Mouse (Mus musculus) cerebellum, adult 18-20 months (tissue): ENCODE measurements around the gene Washc1.
"Not testable (repeated sequence)": the region's sequence is repeated elsewhere in the genome, so short reads cannot be mapped to it uniquely, and the experiment has no call there.

Experiments
- DNase-seq, 2 experiments: peaks; one replicate each; pipeline ENCODE4 v3.0.0; 2021

The Washc1 gene

DNA sequence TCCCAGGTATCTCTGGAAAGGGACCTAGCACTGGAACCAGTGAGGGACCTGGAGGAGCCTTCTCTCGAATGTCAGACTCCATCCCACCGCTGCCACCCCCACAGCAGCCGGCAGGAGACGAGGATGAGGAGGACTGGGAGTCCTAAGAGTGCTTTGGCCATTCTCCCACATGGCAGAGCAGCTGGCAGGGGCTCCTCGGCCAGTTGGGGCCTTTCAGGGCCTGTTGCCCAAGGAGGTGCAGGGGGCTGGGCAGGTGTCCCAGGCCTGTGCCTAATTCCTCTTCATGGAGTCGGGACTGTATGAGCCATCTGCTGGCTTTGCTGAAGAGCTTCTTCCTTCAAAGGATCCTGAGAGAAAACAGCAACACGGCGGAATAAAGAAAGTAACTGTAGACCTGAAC lies 7.6 kb downstream of the Washc1 start:
- DNase-seq = peak; percentile 35 to 37

DNA sequence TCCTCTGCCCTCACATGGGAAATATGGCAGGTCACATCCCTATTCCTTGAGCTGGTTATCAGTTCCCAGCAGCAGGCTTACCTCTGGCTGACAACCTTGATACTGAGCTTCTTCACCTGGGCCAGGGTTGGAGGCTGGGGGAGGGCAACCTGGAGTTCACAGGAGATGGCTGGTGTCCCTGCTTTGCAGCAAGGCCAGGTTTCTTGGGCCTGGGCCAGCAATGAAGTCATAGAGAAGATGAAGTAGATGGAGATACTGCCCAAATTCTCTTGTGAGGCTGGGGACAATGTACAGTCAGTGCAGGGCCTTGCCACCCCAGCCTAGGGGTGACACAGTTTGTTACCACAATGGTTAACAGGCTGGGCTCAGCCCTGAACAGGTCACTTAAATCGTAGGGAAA lies 9.4 kb downstream of the Washc1 start:
- DNase-seq = peak; percentile 48 to 53

DNA sequence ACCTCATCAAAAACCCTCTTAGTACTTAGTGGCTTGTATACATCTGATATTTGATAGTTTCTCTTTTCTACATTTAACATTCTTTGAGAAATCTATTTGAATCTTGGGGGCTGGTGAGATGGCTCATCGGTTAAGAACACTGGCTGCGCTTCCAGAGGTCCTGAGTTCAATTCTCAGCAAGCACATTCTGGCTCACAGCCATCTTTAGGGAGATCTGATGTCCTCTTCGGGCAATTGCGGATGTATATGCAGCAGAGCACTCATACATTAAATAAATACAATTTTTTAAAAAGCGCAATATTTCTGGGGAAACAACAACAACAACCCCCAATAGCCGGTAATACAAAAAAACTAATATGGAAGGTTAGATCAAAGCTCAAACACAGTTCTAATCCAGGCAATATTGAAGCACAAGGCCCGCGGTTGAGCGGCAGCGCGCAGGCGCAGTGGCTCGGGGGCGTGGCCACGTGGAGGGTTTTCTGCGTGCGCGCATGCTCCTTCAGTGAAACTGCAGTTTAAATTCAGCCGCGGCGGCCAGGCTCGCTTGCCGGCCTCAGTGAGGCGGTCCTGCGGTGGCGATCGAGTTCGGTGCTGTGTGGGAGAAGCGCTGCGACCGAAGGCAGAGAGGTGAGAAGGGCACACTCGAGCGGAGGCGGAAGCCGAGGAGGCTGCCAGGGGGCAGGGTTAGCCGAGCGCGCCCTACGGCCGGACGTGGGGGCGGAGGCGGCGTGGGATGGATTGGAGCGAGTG lies 11.9 kb downstream of the Washc1 start, which contains the start of gene Ddx11:
TSS of gene Ddx11 (plus strand) at position 455 of the 750 bp plus-strand sequence.
- peak; percentile 92 to 97 for DNase-seq

DNA sequence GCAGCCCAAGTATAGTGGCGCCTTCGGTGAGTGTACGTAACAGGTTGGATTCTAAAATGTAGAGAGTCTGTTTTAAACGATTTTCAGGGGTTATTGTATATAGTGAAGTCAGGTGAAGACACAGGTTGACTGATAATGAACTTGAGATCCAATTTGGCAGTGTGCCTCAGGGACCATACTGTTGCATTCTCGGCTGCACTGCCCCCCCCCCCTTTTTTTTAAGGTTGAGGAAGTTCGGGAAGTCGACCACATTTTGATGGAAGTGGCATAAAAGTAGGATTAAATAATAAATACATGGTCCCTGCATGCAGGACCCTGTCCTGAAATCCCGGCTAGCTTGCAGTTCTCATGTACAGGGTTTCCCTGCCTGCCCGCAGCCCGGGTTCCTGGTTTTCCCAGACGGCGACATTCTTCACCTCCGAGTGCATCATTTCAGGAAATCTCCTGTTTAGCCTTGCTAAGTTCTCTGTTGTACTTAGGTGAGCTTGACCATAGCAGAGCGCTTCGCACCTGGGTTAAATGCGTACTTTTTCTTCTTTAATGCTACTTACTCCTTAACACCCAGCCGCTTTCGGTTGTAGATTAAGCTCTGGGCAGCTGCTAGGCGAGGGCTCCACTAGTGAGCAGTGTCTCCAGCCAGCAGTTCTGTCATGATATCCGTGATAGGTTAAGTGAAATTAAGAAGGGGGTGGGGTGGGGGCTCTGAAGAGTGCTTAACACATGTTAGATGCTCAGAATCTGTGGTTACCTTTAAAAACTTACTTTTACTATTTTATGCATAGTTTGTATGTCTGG lies 12.7 kb downstream of the Washc1 start:
- no peak for DNase-seq

DNA sequence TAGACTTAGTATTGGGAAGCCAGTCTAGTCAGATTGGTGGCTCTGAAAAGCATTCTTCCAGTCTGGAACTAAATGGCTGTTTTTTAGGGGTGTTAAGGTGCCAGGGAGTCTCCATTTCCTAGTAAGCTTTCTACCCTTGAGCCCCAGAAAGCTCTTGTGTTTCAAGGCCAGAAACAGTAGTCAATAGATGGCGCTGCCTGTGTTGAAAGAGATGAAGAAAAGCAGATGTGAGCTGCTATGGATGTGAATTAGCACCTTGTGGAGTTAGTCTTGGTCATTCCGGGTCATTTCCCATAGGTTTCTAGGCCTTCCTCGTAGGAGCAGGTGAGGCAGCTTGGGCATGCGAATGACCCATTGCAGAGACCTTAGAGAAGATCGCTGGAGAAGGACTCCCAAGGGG lies 13.9 kb downstream of the Washc1 start:
- DNase-seq = no peak

DNA sequence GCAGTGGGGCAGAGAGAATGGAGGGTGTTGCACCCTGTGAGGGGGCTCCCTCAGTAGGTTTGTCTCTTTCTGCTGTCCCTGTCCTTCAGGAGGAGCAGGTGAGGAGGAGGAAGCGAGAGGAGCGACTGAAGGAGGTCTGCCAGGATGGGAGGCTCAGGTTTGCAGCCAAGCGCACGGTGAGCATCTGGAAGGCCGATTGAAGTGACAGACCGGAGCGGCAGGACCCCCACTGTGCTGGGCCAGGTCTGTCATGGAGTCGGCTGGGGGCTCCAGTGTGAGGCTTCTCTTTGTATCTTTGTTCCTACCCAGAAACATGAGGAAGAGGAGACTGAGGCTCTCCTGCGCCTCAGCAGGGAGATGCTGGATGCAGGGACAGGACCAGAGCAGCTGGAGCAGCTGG lies 19.0 kb downstream of the Washc1 start:
- no peak for DNase-seq

DNA sequence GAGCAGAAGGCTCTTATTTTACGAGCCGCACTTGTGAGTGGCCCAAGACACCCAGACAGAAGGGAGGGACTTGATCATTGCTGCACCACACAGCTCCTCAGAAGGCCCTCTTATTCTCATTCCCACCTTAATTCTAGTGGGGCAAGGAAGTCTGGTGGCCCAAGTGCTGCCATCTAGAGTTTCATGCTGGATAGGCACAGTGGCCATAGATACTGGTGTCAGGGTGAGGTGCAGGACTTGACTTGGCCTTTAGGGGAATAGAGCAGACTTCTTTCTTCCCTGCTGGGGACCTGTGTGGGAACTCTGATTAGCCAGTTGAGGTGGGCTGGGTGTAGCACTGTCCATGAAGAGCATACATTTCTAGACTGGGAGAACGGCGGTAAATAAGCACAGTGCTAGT lies 19.9 kb downstream of the Washc1 start:
- DNase-seq = no peak

DNA sequence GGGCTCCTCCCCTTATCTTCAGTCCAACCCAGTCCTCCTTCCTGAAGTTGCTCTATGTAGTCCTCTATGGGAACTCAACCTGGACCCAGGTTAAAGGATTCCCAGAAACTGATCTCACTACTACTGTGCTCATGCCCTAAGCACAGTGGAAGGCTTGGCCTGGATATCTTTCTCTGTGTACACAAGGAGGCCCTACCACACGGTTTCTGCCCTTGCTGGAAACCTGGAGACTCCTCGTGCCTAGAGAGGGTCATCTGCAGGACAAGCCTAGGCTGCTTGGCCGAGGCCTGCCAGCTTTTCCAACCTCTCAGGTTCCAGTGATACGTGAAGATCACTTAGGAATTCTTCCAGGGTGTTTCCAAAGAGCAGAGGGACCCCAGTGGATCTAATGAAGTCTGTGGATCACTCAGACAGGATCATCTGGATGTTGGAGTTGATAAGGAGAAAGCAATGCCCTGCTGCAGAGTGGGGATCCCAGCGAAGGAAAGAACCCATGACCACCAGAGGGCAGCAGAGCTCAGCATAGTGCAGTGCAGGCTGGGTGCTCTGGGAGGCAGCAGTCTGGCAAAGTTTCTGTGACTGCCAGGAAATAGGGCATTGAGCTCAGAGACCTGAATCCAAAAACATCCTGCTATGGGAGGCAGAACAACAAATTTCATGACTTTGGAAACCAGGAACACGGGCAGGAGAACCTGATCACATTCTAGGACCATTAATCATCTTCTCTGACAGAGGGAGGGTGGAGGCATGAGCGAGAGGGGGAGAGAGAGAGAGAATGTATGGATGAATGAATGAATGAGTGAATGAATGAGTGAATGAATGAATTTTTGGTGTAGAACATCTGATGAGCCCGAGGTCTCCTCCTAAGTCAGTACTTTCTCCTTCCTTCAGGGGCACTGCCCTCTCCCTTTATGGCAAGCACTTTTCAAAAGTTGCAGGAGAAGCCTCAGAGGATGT lies 41.6 kb downstream of the Washc1 start:
- not testable (repeated sequence) for DNase-seq

DNA sequence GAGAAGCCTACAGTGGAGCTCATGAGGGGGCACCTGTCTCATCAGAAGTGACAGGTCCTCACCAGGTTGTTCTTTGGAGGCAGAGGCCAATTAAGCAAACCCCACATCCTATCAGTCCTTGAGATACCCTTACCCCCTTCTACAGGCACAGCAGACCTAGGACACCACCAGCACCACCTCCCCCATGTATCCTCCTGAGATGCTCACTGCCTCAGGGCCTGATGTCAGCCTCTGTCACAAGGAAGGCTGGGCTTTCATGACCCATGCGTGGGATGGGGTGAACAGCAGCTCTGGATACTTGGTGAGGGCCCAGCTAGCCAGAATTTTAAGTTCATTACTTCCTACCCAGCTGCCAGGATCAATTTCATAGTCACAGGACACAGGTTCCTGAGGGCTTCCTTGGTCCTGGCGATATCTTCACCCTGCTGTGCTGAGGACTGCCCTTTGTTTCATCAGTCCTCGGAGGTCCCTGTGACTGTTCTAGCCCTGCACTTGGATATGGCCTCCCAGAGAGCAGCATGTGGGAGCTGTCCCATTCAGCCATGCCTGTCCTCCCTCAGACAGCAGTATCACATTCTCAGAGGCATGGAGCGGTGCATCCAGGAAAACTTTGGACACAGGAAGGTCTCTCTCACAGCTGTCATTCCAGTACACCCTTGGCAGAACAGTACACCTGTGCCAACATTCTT lies 42.5 kb downstream of the Washc1 start:
- DNase-seq = not testable (repeated sequence)

DNA sequence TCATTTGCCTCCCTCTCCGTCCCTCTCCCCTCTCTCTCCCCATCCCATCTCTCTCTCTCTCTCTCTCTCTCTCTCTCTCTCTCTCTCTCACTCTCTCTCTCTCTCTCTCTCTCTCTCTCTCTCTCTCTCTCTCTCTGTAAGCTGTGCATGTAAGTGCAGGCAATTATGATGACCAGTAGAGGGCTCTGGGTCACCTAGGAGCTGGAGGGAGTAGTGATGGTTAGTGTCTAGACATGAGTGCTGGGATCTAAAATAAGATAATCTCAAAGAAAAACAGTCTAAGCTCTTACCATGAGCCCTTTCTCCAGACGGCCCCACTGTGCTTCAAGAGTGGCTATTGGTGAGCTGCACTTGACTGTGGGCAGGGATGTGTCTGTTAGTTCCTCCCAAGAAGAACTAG lies 43.5 kb downstream of the Washc1 start:
- DNase-seq = no peak

DNA sequence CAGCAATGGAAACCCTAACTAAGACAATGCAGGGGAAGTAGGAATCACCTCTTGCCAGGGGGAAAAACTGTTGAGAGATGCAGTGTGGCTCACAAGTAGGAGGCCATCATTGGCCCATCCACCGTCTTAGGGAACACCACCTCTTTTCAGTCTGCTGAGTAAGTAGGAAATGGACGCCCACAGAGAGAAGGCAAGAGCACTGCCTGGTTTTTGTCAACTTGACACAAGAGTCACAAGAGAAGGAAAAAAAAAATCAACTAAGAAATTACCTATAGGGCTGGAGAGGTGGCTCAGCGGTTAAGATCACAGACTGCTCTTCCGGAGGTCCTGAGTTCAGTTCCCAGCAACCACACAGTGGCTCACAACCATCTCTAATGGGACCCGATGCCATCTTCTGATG lies 46.9 kb downstream of the Washc1 start:
- DNase-seq = no peak

DNA sequence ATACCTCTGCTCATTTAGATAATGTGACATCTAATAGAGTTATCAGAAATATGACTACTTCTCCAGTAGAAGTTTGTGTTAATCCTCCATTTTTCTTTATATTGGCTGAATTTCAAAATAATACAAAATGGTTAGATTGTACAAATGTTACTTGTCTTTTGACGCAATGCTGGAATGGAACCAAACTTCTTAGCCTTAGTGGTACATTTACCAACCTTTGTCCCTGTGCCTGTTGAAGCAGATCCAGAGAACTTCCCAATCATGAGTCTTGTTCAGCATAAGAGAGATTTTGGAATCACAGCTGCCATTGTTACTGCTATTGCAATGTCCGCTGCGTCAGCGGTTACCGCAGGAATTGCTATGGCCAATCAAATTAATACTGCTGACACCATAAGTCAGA lies 55.8 kb downstream of the Washc1 start:
- DNase-seq = not testable (repeated sequence)
